Mouse (Mus musculus) CH12.LX (cell line): ENCODE data around the gene Gm42417. TPM values are rescaled to one million over a fixed set of nuclear protein-coding genes. Genes with fewer than 3 reads are reported as not detected.

Experiments
- DNase-seq: peaks from one replicate; pipeline ENCODE4 v3.0.0-alpha.2; 2013; ENCODE audit errors: extremely low read depth
- H3K27ac ChIP-seq: 2 replicates; pipeline ENCODE4 v1.5.1; 2012; ENCODE audit warnings: low read depth, mild to moderate bottlenecking, control low read depth, moderate library complexity; ENCODE audit not compliant: insufficient read depth
- H3K27me3 ChIP-seq: replicated peaks from 2 replicates; pipeline ENCODE3; 2012; ENCODE audit warnings: inconsistent platforms
- H3K36me3 ChIP-seq, 2 experiments: replicated peaks in 1 of 2; 2 replicates each; pipeline versions ENCODE3 to v1.6.1; 2012; ENCODE audit warnings: inconsistent platforms in 1 of 2, low read length in 1 of 2, mild to moderate bottlenecking in 1 of 2, mixed read lengths in 1 of 2, moderate library complexity in 1 of 2; ENCODE audit not compliant: control insufficient read depth in 1 of 2, insufficient read depth in 1 of 2
- H3K4me1 ChIP-seq, 2 experiments: 2 replicates each; pipeline ENCODE4 v1.6.1; 2012; ENCODE audit warnings: inconsistent platforms in 1 of 2, moderate library complexity in 1 of 2; ENCODE audit not compliant: insufficient read depth in 2 of 2, control insufficient read depth in 1 of 2
- H3K4me2 ChIP-seq: 2 replicates; pipeline ENCODE4 v1.6.1; 2012; ENCODE audit warnings: low read depth, mild to moderate bottlenecking, control low read depth; ENCODE audit not compliant: poor library complexity, insufficient read depth, severe bottlenecking
- H3K4me3 ChIP-seq, 3 experiments: fragments of 150-350 bp in 1 of 3; sonication (generic) in 1 of 3; replicated peaks in 1 of 3; 2 replicates each; pipeline versions ENCODE3 to v1.5.1; 2011 to 2012; ENCODE audit warnings: low read depth in 2 of 3, low read length in 2 of 3, mild to moderate bottlenecking in 2 of 3, moderate library complexity in 2 of 3, control low read depth in 1 of 3, improper control_type of control experiment in 1 of 3, inconsistent platforms in 1 of 3, mixed read lengths in 1 of 3; ENCODE audit not compliant: poor library complexity in 1 of 3
- H3K79me2 ChIP-seq: replicated peaks from 2 replicates; pipeline ENCODE4 v1.6.1; 2012; ENCODE audit warnings: mild to moderate bottlenecking, moderate library complexity; ENCODE audit not compliant: control insufficient read depth, poor library complexity, insufficient read depth, severe bottlenecking; ENCODE audit errors: extremely low read depth
- H3K9ac ChIP-seq: 2 replicates; pipeline ENCODE4 v1.6.1; 2012; ENCODE audit warnings: low read depth, mild to moderate bottlenecking, control low read depth, moderate library complexity; ENCODE audit not compliant: insufficient read depth
- H3K9me3 ChIP-seq: replicated peaks from 2 replicates; pipeline ENCODE3; 2012; ENCODE audit warnings: low read length, inconsistent platforms, mixed read lengths
- BHLHE40 ChIP-seq: IDR thresholded peaks from 2 replicates; pipeline ENCODE4 v1.6.1; 2011; ENCODE audit warnings: mild to moderate bottlenecking, low read depth, low read length, improper control_type of control experiment
- CHD1 ChIP-seq: IDR thresholded peaks from 2 replicates; pipeline ENCODE4 v1.6.1; 2012; ENCODE audit warnings: low read depth, low read length, improper control_type of control experiment, inconsistent platforms
- CTCF ChIP-seq, 2 experiments: IDR thresholded peaks in 1 of 2; conservative IDR thresholded peaks in 1 of 2; 2 replicates each; pipeline ENCODE4 v1.5.1; 2011 to 2012; ENCODE audit warnings: low read depth in 2 of 2, low read length in 2 of 2, improper control_type of control experiment in 1 of 2, inconsistent platforms in 1 of 2, mild to moderate bottlenecking in 1 of 2, moderate library complexity in 1 of 2
- EP300 ChIP-seq: IDR thresholded peaks from 2 replicates; pipeline ENCODE4 v1.6.1; 2011; ENCODE audit warnings: low read length, improper control_type of control experiment
- HCFC1 ChIP-seq: IDR thresholded peaks from 2 replicates; pipeline ENCODE4 v1.6.1; 2012; ENCODE audit warnings: low read depth, mild to moderate bottlenecking, inconsistent platforms, low read length, improper control_type of control experiment
- IRF4 ChIP-seq: IDR thresholded peaks from 2 replicates; pipeline ENCODE4 v1.6.1; 2014; ENCODE audit warnings: low read depth, mild to moderate bottlenecking, inconsistent platforms, low read length, improper control_type of control experiment
- JUND ChIP-seq: conservative IDR thresholded peaks from 2 replicates; pipeline ENCODE4 v1.6.1; 2011; ENCODE audit warnings: low read depth, low read length, improper control_type of control experiment
- MXI1 ChIP-seq: IDR thresholded peaks from 2 replicates; pipeline ENCODE4 v1.6.1; 2011; ENCODE audit warnings: mild to moderate bottlenecking, low read depth, low read length, improper control_type of control experiment
- NRF1 ChIP-seq: IDR thresholded peaks from 2 replicates; pipeline ENCODE4 v1.6.1; 2014; ENCODE audit warnings: low read depth, mild to moderate bottlenecking, inconsistent platforms, low read length, improper control_type of control experiment, moderate library complexity
- POLR2A ChIP-seq: IDR thresholded peaks from 2 replicates; pipeline ENCODE4 v1.6.1; 2011; ENCODE audit warnings: low read depth, mild to moderate bottlenecking, improper control_type of control experiment, low read length
- RAD21 ChIP-seq: IDR thresholded peaks from 2 replicates; pipeline ENCODE4 v1.6.1; 2011; ENCODE audit warnings: low read depth, mild to moderate bottlenecking, low read length, improper control_type of control experiment, moderate library complexity
- RCOR1 ChIP-seq: conservative IDR thresholded peaks from 2 replicates; pipeline ENCODE4 v1.6.1; 2012; ENCODE audit warnings: low read depth, mild to moderate bottlenecking, inconsistent platforms, low read length, improper control_type of control experiment
- TBP ChIP-seq: conservative IDR thresholded peaks from 2 replicates; pipeline ENCODE4 v1.6.1; 2011; ENCODE audit warnings: low read depth, low read length, improper control_type of control experiment
- TCF12 ChIP-seq: IDR thresholded peaks from 2 replicates; pipeline ENCODE4 v1.6.1; 2014; ENCODE audit warnings: low read depth, mild to moderate bottlenecking, inconsistent platforms, low read length, improper control_type of control experiment
- UBTF ChIP-seq: IDR thresholded peaks from 2 replicates; pipeline ENCODE4 v1.6.1; 2012; ENCODE audit warnings: low read depth, mild to moderate bottlenecking, inconsistent platforms, low read length, improper control_type of control experiment, moderate library complexity
- USF2 ChIP-seq: conservative IDR thresholded peaks from 2 replicates; pipeline ENCODE4 v1.6.1; 2011; ENCODE audit warnings: low read depth, low read length, improper control_type of control experiment
- ZKSCAN1 ChIP-seq: IDR thresholded peaks from 2 replicates; pipeline ENCODE4 v1.6.1; 2012; ENCODE audit warnings: low read depth, inconsistent platforms, low read length, improper control_type of control experiment, borderline replicate concordance
- ZMIZ1 ChIP-seq: IDR thresholded peaks from 2 replicates; pipeline ENCODE4 v1.6.1; 2012; ENCODE audit warnings: low read depth, mild to moderate bottlenecking, inconsistent platforms, low read length, improper control_type of control experiment
- ZNF384 ChIP-seq: IDR thresholded peaks from 2 replicates; pipeline ENCODE4 v1.6.1; 2012; ENCODE audit warnings: low read depth, low read length, improper control_type of control experiment, inconsistent platforms
- dilution Hi-C: fragments of 300-500 bp; cut with MboI; formaldehyde crosslinking; loops from 2 replicates; pipeline ENCODE4 v1.14.3; 2020; ENCODE audit warnings: low sequenced_read_pairs; ENCODE audit not compliant: extremely low pct_unique_long_range_greater_than_20kb, extremely low pct_ligation_motif_present
- in situ Hi-C: fragments of 300-500 bp; cut with MboI; formaldehyde crosslinking; loops from 3 replicates; pipeline ENCODE4 v1.14.3; 2019; ENCODE audit warnings: low sequenced_read_pairs, low pct_ligation_motif_present, low pct_unique_long_range_greater_than_20kb, mixed read lengths
- polyA plus RNA-seq: library from polyadenylated mRNA; unstranded; fragments of >175 nt; gene quantifications from 2 replicates; pipeline ENCODE4 v1.2.1, GENCODE M21; 2012; ENCODE audit warnings: low read depth; ENCODE audit not compliant: insufficient read length
- total RNA-seq, 2 experiments: library from RNA; depleted of rRNA; stranded (reverse); fragments of 300-350 nt in 1 of 2; fragments of >200 nt in 1 of 2; gene quantifications; 2 replicates each; pipeline ENCODE4 v1.2.3; 2012 to 2014

The Gm42417 gene
- total and polyA plus RNA-seq, 3 experiments = 0.08 to 3.9 TPM; not detected in 1

GRCm38 (mm10) chr1:36522210-36522609, 17.0 kb downstream of the Gm42417 start:
- no peak overlapping the region for H3K4me3 ChIP-seq
- no peaks in the 10 kb centered on the region for H3K9me3 ChIP-seq
- H3K27ac ChIP-seq = no peak overlapping the region
- no peak for DNase-seq
- peaks cover 68 to 96% of the 10 kb centered on the region in 2 experiments for H3K36me3 ChIP-seq
- H3K4me1 ChIP-seq = no peaks in the 10 kb centered on the region
- no peaks in the 10 kb centered on the region for H3K27me3 ChIP-seq
- TF ChIP-seq USF2 (no peak), ZMIZ1 (no peak), UBTF (no peak), MXI1 (no peak)
- in situ Hi-C loops = no loop called here
- no peak overlapping the region for H3K9ac ChIP-seq
- H3K79me2 ChIP-seq = no peaks in the 10 kb centered on the region
- dilution Hi-C loops = no loop called here
- no peak overlapping the region for H3K4me2 ChIP-seq

GRCm38 (mm10) chr1:36519626-36520025, 19.6 kb downstream of the Gm42417 start:
- no peak for DNase-seq
- Histone ChIP-seq H3K27me3 (no peaks in the 10 kb centered on the region), H3K4me1 (peaks cover 0 to 4% of the 10 kb centered on the region in 2 experiments; a peak in 1 of 4 replicates), H3K9me3 (no peaks in the 10 kb centered on the region), H3K4me2 (no peak overlapping the region), H3K9ac (no peak overlapping the region), H3K36me3 (peaks cover 52 to 93% of the 10 kb centered on the region in 2 experiments), H3K79me2 (no peaks in the 10 kb centered on the region), H3K27ac (no peak overlapping the region), H3K4me3 (no peak overlapping the region)
- no peak for TF ChIP-seq TBP
- no peak for TF ChIP-seq TCF12
- no peak for TF ChIP-seq JUND
- TF ChIP-seq CHD1 = no peak
- TF ChIP-seq BHLHE40 = no peak
- TF ChIP-seq CTCF (conservative IDR thresholded peaks at IDR 0.05 in 1 of 2, IDR thresholded peaks at IDR 0.05 in 1 of 2; ENCODE audit: low read depth in 2 of 2, low read length in 2 of 2) = no peak
- TF ChIP-seq ZKSCAN1 = no peak
- TF ChIP-seq RCOR1 = no peak
- no peak for TF ChIP-seq ZNF384
- no peak for TF ChIP-seq EP300
- no peak for TF ChIP-seq NRF1
- dilution Hi-C loops = no loop called here
- in situ Hi-C loops = no loop called here

GRCm38 (mm10) chr1:36518259-36518658, 21.0 kb downstream of the Gm42417 start:
- no peak overlapping the region for H3K27ac ChIP-seq
- H3K4me3 ChIP-seq = no peak overlapping the region
- H3K9me3 ChIP-seq = no peaks in the 10 kb centered on the region
- no peaks in the 10 kb centered on the region for H3K27me3 ChIP-seq
- peaks cover 43 to 82% of the 10 kb centered on the region in 2 experiments for H3K36me3 ChIP-seq
- TF ChIP-seq ZKSCAN1 (no peak), EP300 (no peak), CTCF (conservative IDR thresholded peaks at IDR 0.05 in 1 of 2, IDR thresholded peaks at IDR 0.05 in 1 of 2; ENCODE audit: low read depth in 2 of 2, low read length in 2 of 2) (no peak), BHLHE40 (no peak), HCFC1 (no peak), IRF4 (no peak), JUND (no peak), RAD21 (no peak), RCOR1 (no peak), USF2 (no peak), POLR2A (no peak)
- in situ Hi-C loops (no loop called here), dilution Hi-C loops (no loop called here)
- H3K9ac ChIP-seq = no peak overlapping the region
- no peak for DNase-seq
- no peaks in the 10 kb centered on the region for H3K79me2 ChIP-seq
- peaks cover 0 to 15% of the 10 kb centered on the region in 2 experiments; a peak in 2 of 4 replicates for H3K4me1 ChIP-seq
- H3K4me2 ChIP-seq = no peak overlapping the region
